Mouse (Mus musculus) 3T3-L1 (cell line): Measurements from ENCODE around the gene Polr2f.

ENCODE experiments used
- DNase-seq: peaks from one replicate; pipeline ENCODE4 v3.0.0-alpha.2; 2015; ENCODE audit warnings: low read depth, low spot score

Polr2f gene

DNA sequence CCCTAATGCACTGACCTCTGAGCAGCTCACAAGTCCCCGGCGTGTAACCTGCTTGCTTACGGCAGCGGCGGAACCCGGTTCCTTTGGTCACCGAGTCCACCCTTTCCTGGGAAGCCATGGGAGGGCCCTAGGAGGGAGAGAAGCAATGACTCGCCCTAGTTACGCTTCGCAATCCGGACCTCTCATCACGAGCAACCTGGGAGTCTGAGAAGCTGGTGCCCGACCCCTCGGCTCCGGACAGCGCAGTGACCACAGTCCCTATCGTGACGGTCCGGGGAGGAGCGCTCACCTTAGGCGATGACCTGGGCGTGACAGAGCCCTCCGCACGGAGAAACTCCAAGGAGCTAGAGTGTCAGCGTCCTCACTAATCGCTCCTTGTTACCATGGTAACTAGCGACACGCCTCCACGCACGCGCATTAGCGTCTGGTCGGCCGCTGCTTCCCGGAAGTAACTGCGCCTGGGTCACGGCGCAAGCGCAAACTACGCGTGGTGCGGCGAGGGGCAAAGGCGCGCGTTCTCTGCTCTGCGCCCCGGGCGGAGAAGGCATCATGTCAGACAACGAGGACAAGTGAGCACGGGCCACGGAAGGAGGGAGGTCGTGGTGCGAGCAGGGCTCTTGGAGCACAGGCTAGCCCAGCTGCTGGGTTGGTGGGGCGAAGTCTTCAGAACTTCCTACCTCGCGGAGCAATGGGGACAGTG lies at the start of gene Polr2f, which contains the start of gene 1700088E04Rik:
Gene Polr2f (plus strand): TSS at position 144 of the 700 bp plus-strand sequence.
Gene 1700088E04Rik (minus strand): TSS at position 388 of the 700 bp plus-strand sequence.
- peak; percentile 94 for DNase-seq

DNA sequence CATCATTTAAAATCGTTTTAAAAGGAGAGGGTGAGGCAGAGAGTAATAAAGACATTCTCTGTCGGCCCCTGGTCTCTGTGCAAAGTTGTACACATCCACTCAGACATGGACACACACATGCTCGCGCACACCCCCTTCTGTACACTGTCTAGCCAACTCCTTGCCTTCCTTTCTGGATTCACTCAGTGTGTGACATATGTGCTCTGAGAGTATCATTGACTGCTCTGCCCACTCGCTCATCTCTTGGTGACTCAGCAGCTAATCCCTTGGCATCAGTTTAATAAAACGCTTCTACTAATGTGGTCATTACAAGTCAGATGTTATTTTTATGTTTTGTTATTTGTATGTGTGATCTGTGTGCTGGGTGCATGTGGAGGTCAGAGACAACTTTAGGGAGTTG lies 48.5 kb upstream of the Polr2f start:
- peak; percentile 47 for DNase-seq

DNA sequence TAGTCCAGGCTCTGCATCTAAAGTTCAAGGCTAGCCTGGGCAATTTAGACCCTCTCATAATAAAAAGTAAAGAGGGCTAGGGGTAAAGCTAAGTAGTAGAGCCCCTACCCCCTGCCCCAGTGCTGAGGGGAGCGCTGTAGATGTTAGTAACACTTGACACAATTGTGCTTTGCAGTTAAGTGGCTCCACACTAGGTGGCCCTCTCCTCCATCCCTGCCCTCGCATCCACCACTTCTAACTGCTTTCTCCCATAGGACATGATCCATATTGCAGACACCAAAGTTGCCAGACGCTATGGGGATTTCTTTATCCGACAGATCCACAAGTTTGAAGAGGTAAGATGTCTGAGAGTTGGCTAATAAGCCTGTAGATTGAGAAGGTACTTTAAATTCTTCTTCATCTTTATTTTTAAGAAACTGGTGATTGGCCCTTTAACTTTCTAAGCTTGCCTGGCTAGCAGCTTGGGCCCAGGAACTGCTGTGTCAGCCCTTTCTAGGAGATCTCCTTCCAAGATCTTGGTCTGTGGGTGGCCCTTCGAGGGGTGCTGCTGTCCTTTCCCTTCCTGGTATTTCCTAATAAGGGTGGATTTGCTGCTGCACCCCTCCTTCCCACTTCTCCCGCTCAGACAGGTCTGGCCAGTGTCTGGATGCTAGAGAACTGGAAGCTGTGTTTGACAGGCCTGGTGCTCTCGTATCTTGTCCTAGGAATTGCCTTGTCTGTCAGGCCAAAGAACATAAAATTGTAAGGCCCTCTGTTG lies 47.5 kb upstream of the Polr2f start:
- DNase-seq: peak; percentile 56

DNA sequence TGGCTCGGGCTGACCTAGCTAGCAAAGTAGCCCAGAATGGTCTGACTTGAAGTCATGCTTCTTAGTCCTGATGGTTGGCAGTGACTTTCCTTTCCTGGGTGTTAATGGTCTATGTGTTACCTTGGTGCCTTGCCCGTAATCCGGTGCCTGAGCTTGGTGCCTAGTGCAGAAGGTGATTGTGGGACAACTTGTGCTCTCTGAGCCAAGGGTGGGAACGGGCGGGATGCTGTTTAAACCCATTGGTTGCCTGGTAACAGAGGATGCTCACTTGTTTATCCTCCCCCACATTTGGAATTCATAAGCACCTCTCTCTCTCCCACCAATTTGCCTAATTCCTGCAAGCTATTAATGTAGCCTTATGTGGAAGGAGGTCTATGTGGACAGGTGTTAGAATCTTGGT lies 45.3 kb upstream of the Polr2f start:
- no peak for DNase-seq

DNA sequence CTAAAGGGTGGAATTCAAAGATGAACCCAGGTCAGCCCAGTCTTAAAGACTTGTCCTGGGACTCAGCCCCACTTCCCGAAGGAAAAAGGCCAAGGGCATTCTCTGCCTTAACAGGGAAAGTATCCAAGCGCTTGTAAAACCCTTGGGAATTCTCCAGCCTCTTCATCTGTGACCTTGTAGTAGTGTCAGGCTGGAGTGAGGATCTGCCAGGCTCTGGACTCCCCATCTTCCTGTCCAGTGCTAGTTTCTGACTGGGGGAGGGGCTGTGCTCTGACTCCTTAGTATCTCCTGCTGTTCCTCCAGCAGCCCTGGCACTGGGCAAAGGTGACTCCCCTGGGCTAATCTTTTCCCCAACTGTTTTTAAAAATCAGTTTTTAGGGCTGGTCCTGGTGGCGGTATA lies 44.3 kb upstream of the Polr2f start:
- DNase-seq: no peak

DNA sequence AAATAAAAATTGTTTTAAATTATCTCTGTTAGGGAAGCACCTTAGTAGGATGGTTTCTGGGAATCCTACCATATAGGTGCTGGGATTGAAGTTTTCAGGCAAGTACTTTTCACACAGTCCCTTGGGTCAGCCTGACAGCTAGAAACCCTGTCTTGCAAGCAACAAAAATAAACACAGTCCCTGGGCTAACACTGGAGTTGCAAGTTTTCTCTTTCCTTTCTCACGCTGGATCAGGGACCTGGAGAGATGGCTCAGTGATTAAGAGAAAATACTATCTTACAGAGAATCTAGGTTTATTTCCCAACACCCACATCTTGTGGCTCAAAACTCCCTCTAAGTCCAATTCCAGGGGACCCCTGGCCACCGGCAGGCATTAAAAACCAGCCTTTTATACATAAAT lies 43.7 kb upstream of the Polr2f start:
- no peak for DNase-seq

DNA sequence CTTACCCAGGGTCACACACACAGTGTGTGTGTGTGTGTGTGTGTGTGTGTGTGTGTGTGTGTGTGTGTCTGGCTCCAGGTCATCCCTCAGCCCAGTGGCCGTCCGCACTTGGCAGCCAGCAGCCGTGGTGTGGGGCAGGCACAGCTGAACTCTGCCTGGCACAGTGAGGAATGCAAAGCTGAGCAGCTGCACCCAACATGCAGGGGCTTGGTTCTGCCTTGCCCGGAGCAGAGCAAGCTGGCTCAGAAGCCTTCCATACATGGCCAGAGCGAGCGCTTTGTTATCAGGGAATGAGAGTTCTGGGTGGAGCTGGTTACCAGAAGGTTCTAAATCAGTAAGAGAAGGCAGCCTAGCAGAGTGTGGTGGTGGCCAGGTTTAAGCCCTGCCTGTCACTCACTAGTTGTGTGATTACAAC lies 43.2 kb upstream of the Polr2f start:
- no peak for DNase-seq

DNA sequence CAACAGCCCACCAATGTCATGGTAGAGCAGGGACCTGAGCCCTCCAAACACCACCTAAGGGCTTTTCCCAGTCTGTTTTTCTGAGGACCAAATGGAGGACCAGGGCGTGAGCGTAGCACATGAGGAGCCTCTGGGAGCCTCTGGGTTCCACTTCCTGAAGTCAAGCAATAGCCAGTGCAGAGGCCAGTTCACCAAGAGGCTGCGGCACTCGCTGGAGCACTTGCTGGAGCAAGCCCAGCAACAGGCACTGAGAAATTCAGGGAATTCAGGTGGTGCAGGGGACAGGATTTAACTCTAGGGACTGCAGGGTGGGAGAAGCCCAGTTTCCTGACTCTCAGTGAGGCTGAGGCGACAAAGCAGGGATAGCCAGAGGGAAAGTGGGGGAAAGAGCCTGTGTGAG lies 42.6 kb upstream of the Polr2f start:
- DNase-seq: no peak

DNA sequence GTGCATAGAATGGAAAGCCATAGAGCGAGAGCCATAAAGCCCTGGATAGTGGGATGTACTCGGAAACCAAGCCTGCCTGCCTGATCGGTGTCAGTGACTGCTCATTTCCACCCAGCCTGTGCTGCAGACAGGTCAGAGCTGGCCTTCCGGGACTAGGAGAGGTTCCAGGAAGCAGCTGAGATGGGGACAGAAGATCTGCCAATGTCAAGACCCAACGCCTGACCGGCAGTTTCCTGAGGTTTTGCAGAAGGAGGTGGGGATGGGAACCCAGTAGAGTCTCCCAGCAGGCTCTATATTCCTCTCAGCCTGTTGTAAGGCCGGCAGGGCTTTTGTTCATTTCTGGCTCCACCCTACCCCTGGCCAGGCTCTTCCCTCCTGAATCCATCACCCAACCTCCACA lies 41.9 kb upstream of the Polr2f start:
- DNase-seq: no peak

DNA sequence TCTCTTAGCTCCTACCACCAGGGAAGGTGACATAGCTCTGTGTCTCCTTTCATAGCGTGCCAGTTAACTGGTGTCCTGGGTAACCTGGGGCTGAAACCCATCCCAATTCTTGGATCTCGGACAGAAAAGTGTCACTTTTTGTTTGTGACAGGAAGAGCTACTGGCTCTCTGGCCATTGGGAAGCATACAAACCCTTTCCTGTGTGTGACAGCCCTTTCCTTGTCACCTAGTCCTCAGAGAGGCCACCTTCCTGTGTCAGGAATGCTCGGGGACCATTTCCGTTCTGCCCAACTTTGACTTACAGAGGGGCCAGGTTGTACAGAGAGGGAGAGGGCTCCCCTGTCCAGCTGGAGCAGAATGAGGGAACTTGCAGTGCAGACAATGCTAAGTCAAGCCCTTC lies 41.4 kb upstream of the Polr2f start:
- no peak for DNase-seq

DNA sequence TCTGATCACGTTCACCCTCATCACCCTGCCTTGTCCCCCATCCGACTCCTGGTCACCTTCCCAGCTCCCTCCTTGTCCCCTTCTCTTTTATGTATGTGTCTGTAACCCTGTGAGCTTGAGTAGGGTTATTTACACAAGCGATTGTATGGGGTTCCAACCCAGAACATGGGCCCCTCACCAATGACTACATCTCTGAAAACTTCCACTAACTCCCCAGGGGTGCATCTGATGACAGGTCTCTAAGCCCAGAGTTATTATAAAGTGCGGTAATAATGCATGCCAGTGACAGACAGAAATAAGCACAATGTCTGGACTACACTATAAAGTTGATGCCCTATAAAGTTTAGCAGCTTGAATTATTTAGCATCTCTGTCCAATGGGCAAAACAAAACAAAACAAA lies 40.4 kb upstream of the Polr2f start:
- peak; percentile 70 for DNase-seq

DNA sequence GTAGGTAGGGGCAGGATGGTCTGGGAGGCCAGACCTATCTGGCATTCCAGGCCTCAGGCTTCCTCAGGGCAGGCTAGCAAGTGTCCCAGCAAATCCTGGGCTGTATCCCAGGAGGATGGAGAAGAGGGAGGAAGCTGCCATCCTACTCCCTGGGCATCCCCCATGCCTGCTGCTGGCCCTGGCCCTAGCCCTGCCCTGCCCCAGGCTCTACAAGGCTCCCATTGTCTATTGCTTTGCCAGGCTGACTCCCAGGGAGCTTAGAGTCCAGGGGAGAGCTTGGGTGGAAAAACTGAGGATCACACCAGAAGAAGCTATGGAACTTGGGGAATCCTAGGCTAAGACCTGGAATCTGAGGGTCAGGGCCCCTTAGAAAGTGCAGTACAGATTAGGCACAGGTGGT lies 39.3 kb upstream of the Polr2f start:
- DNase-seq: peak; percentile 19

DNA sequence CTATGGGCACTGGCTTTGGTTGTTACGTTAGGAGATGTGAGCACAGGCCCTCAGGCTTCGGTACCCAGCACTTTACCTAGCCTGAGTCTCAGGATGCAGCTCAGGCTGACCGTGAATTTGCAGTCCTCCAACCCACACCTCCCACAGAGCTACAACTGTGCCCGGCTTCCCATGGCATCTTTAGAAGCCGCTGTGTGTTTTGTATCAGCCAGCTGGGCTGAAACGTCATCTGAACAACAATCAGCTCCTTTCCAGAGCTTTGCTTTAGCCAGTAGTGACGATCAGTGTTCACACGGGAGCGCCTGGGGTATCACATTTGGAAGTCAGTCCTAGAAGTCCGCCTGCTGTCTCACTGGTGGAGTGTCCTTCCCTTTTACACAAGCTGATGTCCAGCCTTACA lies 37.5 kb upstream of the Polr2f start:
- DNase-seq: no peak

DNA sequence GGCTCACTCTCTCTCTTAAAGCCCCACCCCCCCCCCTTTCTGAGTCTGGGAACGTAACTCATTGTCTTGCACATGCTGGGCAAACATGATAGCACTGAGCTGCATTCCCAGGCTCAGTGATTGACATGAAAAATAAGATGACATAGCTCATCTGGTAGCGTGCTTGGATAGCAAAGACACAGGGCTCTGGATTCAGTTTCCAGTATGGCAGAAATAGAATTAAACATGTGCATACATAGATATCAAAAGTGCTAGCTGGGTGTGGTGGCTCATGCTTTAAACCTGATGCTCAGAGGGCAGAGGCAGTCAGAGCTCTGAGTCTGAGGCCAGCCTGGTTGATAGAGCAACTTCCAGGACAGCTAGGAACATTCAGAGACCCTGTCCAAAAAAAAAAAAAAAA lies 35.0 kb upstream of the Polr2f start:
- no peak for DNase-seq

DNA sequence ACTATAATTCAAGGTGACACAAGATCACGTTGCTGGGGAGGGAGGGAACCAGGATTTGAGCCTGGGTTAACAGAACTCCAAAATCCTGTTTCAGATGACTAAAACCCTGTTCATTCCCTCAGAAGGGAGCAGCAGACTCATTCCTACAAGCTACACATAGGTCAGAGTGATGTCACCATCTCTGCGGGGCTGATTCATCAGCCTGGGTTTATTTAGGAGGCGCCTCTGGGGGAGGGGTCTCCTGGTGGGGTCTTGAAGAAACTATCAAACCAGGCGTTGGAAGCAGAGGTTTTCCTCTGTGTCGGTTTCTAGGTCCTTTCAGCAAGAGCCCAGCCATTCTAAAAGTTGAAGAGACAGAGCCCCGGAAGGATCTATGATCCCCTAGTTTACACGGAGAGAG lies 32.8 kb upstream of the Polr2f start:
- peak; percentile 84 for DNase-seq

DNA sequence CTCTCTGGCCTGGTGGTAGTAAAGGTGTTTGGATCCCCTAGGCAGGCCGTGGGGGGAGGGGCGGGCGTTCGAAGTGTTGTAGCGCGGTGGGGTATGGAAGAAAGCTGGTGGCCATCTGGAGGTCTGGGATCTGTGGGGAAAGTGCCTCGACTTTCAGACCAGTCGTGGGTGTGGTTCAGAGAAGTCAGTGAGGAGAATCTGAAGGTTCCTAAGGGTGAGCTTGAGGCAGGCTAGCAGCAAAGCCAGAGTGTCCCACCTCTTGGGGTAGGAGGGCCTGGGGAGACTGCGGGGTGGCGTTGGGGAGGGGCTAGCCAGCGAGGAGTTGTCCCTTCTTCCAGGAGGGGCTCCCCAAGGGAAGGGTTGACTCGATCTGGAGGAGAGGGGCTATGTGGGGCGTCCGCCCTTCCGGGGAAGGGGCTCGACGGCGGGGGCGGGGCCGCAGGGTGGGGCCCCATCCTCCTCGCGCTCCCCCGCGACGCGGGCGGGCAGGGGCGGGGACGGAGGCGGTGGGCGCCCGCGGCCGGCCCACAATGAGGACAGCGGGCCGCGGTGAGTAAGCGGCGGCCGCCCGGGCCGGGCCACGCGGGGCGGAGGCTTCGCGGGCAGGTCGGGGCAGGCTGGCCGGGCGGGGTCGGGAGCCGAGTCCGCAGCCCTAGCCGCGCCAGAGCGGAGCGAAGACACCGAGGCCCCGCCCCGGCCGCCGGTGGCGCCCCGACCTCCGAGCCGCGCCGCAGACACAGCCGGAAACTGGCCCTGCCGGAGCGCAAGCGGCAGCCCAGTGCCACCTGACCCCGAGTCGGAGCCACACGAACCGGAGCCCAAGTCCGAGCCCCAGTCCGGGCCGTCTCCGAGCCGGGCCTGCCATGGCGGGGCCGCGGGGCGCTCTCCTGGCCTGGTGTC lies 32.1 kb upstream of the Polr2f start, which contains the start of gene Micall1:
Gene Micall1 (plus strand): TSS at position 478 of the 900 bp plus-strand sequence.
- DNase-seq: peak; percentile 87

DNA sequence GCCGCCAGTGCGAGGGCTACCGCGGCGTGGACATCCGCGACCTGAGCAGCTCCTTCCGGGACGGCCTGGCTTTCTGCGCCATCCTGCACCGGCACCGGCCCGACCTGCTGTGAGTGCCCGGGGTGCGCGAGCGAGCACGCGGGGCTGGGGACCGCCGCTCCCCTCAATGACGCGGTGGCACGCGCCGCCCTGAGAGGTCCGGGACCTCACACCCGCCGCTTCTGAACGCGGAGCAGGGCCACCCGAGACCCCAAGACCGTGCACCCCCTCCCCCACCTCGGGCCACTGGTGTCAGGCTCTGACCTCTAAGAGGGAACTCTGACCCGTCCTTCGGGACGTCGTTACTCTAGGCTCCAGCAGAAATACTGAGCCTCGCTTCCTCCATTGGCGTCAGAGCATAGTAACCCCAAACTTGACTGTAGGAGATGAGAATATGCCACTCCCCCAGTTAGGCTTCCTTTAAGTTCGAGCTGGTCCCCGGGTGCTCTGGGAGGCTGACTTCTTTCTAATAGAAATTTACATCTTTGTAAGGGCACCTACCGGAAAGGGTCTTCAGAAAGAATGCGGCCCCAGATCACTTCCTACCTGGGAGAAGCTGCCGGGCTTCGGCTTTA lies 31.4 kb upstream of the Polr2f start:
- DNase-seq: peak; percentile 37

DNA sequence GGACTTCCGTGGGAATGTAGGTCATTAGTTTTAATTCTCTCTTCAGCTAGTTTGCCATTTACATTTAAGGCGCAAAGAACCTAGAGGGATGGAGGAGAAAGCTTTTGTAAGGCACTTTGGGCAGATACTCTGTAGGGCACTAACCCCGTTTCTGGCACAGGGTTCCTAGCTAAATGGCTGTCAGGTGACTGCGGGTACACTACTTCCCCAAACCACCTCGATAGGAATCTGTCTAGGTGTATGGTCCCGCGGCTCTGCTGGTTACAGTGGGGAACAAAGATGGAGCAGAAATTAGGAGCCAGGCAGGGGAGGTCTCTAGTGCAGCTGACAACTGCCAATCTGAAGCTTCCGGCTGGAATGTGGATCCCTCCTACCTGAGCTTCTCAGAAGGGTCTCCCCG lies 30.8 kb upstream of the Polr2f start:
- DNase-seq: no peak

DNA sequence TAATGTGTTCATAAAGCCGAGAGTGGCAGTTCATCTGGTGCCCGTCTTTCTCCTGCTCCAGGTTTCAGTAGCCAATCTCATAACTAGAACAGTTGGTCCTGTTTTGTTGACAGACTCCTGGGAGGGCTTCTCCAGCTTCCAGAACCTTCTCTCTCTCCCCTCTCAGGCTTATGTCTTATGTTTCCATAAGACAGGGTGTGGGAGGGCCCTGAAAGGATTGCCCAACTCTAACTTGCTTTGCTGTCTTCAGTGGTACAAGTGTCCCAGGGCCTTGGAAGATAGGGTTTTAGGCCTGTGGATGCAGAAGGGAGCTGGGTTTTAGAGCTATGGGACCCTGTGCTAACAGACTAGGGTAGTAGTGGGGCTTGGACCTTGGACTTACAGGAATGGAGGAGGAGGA lies 30.3 kb upstream of the Polr2f start:
- DNase-seq: no peak

DNA sequence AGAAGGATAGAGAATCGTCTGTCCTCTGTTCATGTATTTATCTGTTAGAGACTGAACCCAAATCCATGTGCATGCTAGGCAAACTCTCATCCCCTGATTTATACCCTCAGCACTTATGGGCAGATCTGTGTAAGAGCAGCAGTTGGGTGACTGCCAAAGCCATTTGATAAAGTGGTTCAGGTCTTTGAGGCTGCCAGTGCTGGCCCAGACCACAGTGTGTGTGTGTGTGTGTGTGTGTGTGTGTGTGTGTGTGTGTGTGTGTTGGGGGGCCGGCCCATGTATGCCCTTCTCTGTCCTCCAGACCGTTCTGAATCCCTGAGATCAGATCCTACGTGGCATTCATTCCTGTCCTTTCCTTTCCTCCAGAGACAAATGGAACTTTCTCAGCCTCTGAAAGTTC lies 29.0 kb upstream of the Polr2f start:
- peak; percentile 21 for DNase-seq

DNA sequence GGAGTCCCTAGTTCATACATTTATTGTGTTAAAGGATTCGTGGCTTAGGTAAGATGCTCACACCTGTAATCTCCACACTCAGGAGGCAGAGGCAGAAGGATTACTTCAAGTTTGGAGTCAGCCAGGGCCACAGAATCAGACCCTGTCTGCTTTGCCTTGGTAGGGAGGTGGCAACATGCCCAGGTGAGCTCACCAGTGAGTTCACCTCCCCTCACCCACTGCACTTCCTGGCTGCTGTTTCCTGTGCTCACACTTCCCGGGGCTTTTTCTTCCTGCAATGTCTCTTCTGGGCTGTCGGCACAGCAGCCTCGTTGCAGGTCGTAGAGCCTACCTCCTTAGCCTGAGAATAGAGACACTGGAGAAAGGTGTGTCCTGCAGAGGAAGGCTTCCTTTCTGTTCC lies 25.5 kb upstream of the Polr2f start:
- no peak for DNase-seq

DNA sequence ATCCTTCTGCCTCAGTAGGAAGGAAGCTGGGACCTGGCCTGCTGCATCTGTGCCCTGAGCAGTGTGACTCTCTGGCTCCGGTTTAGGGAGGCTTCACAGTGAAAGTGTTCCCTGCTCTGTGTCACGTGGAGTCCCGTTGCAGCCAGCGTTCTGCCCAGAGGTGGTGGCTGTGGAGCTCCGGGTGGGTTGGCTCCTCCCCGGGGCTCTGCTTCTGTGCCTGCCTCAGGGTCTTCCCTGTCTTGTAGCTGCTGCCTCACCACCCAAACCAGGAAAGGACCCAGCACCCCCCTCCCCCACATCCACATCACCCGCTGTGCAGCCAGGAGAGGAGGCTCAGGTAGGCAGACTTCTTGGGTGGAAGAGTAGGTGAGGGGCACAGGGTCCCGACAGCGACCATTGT lies 21.3 kb upstream of the Polr2f start:
- DNase-seq: no peak
